Mouse (Mus musculus) T-cell, adult 2 months (primary cell): Measurements from ENCODE around the gene Olfr1474.
"Not testable (repeated sequence)": the region's sequence is repeated elsewhere in the genome, so short reads cannot be mapped to it uniquely, and the experiment has no call there.

ENCODE experiments used
- DNase-seq: peaks from one replicate; pipeline ENCODE4 v3.0.0; 2022; ENCODE audit warnings: low spot score

The Olfr1474 gene

DNA sequence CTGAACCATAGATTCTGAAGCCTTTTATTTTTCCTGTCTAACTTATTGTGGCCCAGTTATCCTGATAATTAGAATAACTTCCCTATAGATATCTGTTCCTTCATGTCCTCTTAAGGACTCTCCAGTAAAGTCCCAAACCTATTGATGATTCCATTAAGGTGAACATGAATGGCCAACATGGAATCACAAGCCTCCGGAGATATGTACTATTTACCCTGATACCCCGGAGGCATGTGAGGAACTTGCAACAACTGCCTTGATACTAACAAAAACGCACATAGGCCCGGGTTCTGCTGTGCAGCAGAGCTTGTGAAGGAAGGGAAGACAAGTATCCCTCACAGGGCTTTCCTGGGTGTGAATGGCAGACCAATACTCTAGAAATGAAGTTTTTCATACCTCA is at the start of gene Olfr1474:
TSS of gene Olfr1474 (plus strand) at position 301 of the 400 bp plus-strand sequence.
- not testable (repeated sequence) for DNase-seq

GRCm38 (mm10) chr19:13443109-13443508 is 26.3 kb upstream of the Olfr1474 start, which contains the start of gene Olfr1471:
Gene Olfr1471, plus strand, starts transcription at chr19:13443409.
- DNase-seq: not testable (repeated sequence)

GRCm38 (mm10) chr19:13455986-13456385 is 13.4 kb upstream of the Olfr1474 start, which contains the start of gene Olfr1472:
Gene Olfr1472, minus strand, starts transcription at chr19:13456086.
- no peak for DNase-seq

GRCm38 (mm10) chr19:13480096-13480495 is 10.7 kb downstream of the Olfr1474 start, which contains the start of gene Olfr1475:
Gene Olfr1475, minus strand, starts transcription at chr19:13480196.
- no peak for DNase-seq

- DNase-seq: no peak
These were observed 30.9 kb downstream of the Olfr1474 start, which contains the start of gene Olfr1477 for GRCm38 (mm10) chr19:13500246-13500645. Gene Olfr1477, plus strand, starts transcription at chr19:13500546.
